Mouse (Mus musculus): ENCODE data around the gene Lrrc4.

The Lrrc4 gene
- long read RNA-seq, experiment 1, partial matches to known transcripts = 0 of 6 reads
- long read RNA-seq, experiment 1, other reads (novel, unspliced or antisense) = 5 of 6 reads
- long read RNA-seq, experiment 2, partial matches to known transcripts = 0 of 8 reads
- long read RNA-seq, experiment 2, other reads (novel, unspliced or antisense) = 7 of 8 reads

DNA sequence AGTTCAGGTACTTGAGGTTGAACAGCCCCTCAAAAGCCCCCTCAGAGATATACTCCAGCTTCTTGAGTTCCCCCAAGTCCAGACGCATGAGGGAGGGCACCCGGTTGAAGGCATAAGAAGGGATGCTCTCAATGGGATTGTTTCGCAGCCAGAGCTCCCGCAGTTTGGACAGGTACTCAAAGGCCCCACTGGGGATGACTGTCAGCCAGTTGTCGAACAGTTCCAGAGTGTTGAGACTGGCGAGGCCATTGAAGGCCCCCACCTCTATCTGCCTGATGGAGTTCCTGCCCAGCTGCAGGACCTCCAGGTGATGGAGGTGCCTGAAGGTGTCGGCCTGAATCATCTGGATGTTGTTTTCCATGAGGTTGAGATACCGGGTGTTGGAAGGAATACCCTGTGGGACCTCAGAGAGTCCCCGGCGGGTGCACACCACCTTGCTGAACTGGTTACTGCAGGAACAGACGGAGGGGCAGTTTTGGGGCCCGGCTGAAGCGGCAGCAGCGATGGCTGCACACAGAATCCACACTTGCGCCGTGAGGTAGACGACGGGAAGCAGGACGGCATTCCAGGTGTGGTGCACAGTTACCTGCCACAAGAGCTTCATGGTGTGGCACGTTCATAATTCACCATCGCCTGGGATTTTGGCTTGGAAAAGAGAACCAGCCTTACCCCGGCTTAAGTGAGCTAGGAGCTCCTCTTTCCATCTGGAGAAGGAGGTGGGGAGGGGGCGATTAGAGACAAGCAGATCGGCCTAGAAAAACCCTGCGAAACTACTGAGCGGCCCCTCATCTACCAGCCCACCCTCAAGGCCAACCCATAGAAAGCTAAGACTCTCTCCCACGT is at the start of gene Lrrc4:
Gene Lrrc4 (minus strand): TSS at position 737 of the 843 bp plus-strand sequence.
- intact Hi-C loops (cut with DNase I) = loop anchor here (5.0 to 10.0 kb wide), 2 partner anchors 34 to 194 kb away; no protein-coding TSS in a partner anchor

DNA sequence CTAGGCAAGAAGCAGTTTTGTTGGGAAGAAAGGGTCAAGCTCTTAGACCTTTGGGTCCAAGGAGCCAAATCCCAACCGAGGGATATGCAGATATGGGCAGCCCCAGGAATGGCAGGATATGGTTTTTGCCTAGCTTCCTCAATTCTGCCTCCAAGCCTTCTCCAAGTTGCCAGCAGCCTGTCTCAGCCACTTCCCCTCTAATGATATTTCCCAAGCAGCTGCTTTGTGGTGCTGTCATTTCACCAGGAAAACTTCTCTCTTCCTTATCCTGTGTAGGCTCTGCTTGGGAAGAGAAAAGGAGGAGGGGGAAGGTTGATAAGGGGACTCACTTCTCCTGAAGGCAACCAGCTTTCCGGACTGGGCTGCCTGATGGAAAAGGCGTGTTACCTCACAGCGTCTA is 49.4 kb upstream of the Lrrc4 start:
- intact Hi-C loops (cut with DNase I) = no loop called here

DNA sequence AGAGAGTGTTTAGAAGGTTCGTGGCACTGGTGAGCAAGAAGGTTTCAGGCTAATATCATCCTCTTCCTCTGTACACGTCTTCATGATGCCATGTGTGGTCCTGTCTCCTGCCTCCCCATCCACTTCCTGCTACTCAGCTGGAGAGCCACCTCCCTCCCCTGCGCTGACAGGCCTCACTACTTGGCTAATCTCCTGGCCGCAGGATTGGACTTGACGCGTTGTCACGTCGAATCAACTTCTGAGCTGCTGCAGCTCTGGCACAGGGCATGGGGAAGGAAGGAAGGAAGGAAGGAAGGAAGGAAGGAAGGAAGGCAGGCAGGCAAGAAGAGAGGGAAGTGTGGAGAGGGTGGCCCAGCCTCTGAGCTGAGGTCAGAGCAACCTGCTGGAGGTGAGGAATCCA is 47.8 kb upstream of the Lrrc4 start:
- intact Hi-C loops (cut with DNase I) = no loop called here

DNA sequence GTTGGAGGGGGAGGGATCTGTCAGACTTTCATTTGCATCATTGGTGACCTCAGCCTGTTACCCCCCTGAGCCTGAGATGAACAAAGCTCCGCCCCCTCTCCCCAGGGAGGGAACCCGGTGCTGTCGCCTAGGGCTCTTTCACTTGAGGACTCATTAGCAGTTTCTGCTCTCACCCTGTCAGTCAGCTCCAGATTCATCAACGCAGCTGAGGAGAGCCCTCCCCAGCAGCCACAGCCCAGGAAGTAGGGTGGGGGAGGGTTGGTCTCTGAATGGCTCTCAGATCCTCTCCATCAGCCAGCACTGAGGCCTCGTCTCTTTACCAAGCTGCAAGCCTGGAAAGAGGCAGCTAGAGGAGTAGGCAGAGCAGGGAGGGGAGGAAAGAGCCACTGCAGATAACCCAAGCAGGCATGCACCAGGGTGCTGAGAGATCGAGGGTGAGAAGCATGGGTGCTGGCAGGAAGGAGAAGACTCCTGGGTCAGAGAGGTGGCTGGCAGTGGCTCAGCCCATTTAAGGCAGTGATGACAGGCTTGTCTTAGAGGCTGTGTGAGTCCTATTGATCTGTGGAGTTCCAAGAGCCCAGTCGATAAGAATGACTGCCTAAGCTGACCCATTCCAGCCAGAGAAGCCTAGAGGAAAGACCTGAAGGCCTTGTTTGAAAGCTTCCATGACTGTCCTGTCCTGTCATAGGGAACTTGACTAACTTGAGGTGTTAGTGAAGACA is 46.6 kb upstream of the Lrrc4 start:
- intact Hi-C loops (cut with DNase I) = no loop called here

DNA sequence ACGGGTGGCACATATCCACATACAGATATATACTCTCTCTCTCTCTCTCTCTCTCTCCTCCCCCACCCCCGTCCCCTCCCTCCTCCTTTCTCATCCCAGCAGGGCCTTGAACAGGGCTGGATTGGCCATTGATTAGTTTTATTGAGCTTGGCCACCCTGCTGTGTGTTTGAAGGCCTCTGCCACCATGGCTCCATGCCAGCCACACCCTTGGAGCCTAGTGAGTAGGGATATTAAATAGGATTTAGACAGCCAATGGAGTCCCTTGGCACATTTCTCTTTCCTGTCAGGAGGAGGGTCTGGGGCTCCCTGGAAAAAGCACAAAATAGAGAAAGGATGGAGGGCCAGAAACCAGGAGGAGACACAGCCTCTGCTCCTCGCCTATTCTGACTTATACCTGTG is 44.9 kb upstream of the Lrrc4 start:
- intact Hi-C loops (cut with DNase I) = no loop called here

DNA sequence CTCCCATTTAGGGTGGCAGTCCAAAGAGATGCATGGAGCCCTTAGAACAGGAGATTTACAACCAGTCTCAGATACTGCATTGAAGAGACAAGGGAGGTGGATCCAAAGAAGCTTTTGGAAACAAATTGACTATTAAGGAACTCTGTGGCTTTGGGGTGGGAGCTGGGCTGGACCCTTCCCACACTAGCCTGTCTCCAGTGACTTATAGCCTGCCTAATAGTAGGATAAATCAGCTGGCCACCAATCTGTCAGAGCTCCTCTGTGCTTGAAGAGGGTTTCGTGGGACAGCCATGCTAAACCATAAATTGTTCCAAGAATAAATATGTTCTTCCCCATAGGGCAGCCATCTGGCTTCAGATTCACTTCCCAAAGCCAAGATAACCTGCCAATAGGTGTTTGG is 43.8 kb upstream of the Lrrc4 start:
- intact Hi-C loops (cut with DNase I) = no loop called here

DNA sequence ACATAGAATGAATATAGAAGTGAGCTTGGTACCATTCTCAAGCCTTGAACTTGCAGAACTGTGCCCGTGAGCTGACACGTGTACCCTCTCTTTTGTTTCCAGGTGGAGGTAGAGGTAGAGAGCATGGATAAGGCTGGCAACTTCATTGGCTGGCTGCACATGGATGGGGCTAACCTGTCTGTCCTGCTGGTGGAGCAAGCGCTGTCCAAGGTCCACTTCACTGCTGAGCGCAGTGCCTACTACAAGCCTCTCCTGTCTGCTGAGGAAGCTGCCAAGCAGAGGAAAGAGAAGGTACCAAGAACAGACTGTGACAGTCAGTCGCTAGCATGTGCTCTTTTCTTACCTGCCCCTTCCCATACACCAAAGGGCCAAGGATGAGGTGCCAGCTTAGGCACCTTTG is 43.2 kb upstream of the Lrrc4 start:
- intact Hi-C loops (cut with DNase I) = no loop called here

DNA sequence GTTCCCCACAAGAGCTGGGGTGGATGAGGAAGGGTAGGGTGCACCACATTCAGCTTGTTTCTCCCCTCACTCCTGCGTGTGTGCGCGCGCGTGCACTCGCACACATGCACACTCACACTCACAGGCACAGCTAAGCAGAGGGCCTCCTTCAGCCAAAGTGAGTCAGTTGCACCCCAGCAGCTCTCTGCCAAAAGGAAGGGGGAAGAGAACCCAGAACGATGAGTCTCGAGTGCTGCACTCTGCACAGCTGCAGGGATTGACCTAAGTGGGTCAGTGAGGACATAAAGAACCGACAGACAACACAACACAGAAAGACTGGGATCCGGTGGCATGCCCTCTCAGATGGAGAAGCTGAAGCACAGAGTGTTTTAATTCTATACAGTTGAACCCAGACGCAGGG is 42.5 kb upstream of the Lrrc4 start:
- intact Hi-C loops (cut with DNase I) = no loop called here

DNA sequence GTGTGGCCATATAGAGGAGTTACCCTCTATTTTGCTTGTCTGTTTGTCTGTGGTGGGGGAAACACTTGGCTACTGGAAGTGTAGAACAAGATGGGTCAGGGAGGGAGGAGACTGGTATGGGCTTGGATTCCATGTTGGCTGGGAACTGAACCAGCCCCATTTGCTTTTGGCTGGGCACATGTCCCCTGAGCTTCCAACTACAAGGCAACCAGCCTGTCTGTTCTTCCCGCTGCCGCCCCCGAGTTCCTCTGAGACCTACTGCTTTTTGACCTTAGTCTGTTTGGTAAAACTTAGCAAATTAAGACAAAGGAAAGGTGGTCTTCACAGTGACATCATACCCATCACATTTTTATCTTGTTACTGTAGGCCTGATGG is 40.9 kb upstream of the Lrrc4 start:
- intact Hi-C loops (cut with DNase I) = no loop called here

DNA sequence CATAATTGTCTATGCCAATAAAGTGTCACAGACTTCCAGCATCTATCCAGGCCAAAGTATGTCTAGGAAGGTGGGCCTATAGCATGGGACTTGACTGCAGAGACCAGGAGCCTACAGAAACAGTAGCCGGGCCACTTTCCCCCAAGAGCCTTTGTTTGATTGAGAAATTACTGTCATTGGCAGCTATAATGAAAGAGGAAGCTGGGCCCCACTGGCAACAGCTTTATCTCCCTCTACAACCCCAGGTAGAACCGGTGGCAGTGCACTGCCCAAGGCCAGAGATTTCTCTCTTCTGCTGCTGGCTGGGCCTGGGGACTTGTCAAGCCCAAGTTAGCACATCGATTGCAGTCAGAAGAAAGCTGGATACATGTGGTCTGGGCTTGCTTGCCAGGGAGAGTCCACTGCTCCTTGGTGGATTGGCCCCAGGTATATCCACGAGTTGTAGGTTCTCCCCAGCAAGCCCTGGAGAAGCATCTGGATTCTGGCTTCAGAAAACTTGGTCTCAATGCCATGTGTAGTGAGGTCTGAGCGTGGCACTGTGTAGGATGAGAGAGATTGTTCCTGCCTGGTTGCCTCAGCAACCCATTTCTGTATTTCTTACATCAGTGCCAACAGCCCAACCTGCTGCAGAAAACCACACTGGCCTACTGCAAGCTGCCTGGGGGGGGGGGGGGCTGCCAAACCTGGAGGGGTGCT is 40.3 kb upstream of the Lrrc4 start:
- intact Hi-C loops (cut with DNase I) = no loop called here

DNA sequence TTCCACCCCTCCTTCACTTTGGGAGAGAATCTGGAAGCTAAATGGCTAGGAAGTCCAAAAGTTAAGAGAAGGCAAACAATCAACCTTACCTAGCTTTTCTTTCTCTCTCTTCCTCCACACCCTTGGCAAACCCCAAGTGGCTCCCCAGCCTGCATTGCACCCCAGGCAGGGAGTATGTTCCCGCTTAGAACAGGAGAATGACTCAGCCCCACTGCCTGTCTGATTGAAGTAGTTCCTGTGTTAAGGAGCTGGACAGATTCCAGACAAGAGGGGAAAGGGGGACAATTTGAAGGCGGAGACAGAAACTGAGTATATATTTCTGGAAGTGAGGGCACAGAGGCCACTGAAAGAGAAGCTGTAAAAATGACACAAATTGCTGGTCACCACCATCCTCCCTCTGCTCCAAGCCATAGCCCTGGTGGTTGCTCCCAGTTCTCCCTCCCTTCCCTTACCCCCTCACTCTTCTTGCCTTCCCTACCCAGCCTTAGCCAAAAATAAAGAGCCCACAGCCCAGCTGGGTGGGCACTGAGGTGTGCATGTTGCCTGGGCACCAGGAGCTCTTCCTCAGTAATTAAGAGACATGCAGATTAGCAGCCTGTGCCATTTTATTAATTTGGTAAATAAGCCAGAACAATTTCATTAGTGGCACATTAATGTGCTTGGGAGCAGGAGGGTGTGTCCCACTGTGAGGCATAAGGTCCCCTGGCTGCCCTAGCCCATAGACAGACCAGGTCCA is 36.1 kb upstream of the Lrrc4 start:
- intact Hi-C loops (cut with DNase I) = no loop called here

DNA sequence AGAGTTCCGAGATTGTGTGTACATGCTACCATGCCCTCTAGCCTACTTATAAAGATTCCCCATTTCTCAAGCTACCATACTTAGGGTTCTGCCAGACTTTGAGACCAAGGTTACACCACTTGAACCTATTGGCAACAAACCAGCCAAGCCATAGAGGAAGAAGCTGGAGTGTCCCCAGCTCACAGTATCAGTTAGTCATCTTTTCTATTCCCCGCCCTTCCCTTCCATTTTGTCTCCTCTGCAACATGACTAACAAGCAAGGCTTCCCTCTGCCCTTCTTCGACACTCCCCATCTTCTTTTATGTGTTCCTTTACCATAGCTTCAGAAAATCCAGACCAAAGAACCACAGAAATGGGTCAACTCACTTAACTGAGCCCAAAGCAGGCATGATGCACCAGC is 34.7 kb upstream of the Lrrc4 start:
- intact Hi-C loops (cut with DNase I) = no loop called here

DNA sequence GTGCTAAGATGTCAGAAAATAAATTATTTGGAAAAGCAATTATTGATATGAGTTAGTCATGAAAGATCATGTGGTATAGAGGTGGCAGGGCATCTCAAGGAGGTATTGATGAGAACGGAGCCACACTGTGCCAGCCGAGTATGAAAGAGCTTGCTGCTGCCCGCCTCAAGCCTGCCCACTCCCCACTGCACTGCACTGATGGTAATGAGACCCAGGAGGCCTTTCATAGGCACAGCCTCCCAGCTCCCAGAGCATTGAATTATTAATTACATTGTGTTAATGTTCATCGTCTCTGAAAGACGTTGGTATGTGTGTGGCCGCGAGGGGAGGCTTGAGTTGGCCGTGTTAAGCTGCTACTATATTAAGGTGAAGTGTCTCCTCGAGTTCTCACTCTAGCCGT is 33.6 kb upstream of the Lrrc4 start:
- intact Hi-C loops (cut with DNase I) = no loop called here

DNA sequence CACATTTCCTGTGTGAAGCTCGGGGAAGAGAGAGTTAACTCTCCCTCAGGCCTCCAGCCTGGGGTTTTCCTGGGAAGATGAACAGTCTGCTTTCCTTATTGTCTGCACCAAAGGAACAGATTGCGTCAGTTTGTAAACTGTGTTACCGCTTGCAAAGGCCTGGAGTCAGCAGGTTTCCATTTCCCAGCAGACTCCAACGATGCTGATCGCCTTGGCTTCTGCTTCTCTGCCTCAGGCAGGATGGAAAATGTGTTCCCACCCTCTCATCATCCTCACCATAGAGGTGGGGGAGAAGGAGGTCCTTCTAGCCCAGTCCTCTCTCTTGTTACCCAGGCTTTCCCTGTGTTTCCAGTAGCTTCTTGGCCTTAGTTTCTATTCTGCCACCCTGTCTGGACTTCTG is 33.1 kb upstream of the Lrrc4 start:
- intact Hi-C loops (cut with DNase I) = no loop called here

DNA sequence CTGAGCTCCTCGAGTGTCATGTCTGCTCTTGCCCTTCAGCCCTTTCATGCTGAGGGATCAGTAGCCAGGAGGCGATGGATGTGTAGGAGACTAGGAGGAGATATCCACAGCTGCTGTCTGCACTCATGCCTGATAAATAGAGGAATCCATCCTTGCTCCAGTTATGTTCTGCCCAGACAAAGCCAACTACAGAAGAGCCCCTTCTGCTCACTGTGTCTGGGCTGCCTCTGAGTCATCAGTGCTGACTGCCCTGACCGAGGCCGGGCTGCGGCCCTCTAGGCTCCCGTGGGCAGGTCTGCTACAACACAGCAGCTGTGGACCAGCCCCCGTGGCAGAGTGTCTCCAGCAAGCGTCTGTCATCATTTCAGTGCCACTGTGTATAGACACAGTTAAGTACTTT is 30.8 kb upstream of the Lrrc4 start:
- intact Hi-C loops (cut with DNase I) = no loop called here

DNA sequence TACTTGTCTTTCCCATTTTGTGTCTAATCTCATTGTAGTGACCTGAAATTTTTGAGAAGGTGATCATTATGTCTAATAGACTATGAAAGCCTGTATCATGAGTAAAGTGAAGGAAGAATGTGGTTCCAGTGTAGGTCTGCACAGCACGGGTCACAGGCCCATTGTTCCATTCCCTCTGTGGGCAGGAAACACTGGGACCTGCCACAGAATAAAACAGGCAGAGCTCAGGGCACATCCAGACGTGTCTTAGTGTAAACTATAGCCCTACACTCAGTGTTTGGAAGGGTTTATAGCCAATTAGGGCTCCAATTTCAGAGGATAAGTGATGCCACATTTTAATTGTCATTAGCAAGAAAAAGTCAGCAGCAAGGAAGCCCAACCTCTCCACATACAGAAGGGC is 29.4 kb upstream of the Lrrc4 start:
- intact Hi-C loops (cut with DNase I) = no loop called here

DNA sequence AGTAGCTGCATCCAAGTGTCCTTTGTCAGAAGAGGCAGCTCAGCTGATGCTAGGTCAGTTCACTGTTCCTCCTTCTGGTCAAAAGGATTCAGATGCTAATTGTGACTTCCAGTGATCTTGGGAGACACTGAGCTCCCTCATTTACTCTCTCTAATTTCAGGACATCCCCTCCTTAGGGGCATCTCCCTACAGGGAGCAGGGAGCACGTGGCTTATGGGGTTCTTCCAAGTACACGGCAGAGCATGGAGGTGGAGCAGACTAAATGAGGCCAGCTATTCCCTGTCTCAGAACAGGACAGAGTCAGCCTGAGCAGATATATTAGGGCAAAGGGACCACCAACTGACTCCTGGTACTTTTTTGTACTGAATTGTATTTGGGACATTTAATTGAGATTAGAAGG is 28.9 kb upstream of the Lrrc4 start:
- intact Hi-C loops (cut with DNase I) = no loop called here

DNA sequence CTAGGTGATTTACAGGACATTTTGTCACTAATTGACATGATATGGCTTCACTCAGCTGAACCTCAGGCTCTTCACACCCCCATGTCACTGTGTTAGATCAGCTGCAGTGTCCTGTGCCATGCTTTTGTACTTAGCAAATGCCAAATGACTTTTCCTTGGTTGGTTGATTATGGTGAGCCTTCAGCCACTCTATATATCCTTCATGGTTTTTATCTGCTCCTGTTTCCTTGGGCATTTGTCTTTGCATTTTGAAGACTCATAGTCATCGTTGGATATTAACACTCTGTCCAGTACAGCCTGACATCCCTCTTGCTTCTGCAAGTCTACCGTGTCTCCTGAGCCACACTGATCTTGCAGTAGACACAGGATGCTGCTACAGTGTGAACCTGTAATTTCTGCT is 27.5 kb upstream of the Lrrc4 start:
- intact Hi-C loops (cut with DNase I) = no loop called here

DNA sequence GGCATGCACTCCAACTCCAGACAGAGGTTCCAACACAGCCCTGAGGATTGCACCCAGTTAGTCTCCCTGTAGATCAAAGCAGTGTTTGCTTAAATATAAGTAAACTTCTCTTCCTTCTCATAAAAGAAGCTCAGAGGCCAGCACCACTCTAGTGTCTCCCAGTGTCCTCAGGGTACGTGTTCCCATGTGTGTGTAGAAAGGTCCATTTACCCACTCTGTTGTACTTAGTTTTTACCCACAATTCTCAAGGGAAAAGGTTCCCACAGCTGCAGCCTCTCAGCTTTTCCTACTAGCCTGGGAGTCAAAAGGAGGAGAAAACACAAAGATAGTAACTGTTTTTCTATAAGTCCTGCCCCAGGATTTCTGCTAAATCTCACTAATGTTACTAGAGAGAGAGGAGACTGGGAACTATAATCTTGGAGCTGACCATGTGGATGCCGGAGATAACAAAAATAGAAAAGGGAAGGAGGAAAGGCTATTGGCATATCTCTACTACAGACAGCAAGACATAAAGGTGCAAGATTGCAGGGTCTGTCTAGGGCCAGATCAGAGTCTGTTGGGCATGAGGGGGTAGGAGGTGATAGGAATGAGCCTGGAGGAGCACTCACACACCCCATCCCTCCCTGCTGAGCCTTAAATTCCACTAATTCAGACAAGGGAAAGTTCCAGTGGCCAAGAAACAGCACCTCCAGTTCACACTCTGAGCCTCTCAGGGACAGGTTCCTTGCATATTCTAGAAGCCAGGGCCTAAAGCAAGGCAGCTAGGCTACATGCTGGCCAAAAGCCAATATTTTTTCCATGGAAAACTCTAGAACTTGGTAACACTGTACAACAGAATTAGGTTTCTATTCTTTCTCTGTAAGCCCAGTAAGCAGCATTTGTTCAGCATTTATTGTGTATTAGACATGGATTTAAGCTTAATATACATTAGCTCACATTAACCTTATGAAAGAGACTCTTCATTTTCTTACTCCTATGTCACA is 25.9 kb upstream of the Lrrc4 start:
- intact Hi-C loops (cut with DNase I) = no loop called here

DNA sequence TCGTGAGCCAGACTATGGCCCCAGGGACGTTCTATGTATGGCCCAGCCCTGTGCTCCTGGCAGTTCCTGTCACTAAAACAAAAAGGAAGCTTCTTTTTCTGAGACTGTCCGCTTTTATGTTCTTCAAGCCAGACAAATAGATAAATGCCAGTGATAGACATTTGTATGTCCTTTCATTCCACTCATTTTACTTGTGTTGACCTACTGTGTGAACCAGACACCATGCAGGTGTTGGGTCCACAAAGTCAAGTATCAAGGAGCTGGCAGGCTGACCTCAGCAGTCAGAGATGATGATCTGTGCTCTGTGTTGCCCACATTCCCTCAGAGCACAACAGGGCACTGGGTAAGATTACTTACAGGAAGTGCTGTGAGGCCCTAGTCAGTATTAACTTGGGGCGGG is 25.2 kb upstream of the Lrrc4 start:
- intact Hi-C loops (cut with DNase I) = no loop called here

Data from adrenal gland (tissue).